Mouse (Mus musculus) granulocyte monocyte progenitor cell, adult 5-6 weeks (primary cell): ENCODE data around the gene Tsen54. TPM values are rescaled to one million over a fixed set of nuclear protein-coding genes. Genes with fewer than 3 reads are reported as not detected.
"Not testable (repeated sequence)": the region's sequence is repeated elsewhere in the genome, so short reads cannot be mapped to it uniquely, and the experiment has no call there.

Experiments used
- ATAC-seq: replicated peaks from 2 replicates; pipeline ENCODE4 v1.8.0; 2016; ENCODE audit warnings: mild to moderate bottlenecking, moderate TSS enrichment, inconsistent platforms; ENCODE audit not compliant: poor library complexity, severe bottlenecking
- total RNA-seq, 2 experiments: library from RNA; stranded (forward) in 1 of 2; stranded (reverse) in 1 of 2; fragments of 200-712, 200-1000 nt in 1 of 2; fragments of >200 nt in 1 of 2; fragmentation: Nextera tagmentation in 1 of 2; gene quantifications; 2 replicates each; pipeline ENCODE4 v1.2.3; 2014 to 2017

The Tsen54 gene
- total RNA-seq, 2 experiments from 2014 or later: 8.5 to 21.9 TPM

DNA sequence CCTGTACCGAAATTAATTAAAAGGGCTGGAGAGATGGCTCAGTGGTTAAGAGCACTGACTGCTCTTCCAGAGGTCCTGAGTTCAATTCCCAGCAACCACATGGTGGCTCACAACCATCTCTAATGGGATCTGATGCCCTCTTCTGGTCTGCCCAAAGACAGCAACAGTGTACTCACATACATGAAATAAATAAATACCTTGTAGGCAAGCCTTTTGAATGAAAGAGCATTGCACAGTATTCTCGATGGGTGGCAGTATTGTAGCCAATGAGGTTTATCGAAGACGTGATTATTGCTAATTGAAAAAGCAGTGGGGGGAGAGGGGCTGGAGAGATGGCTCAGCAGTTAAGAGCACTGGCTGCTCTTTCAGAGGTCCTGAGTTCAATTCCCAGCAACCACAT is 42.6 kb downstream of the Tsen54 start:
- not testable (repeated sequence) for ATAC-seq

DNA sequence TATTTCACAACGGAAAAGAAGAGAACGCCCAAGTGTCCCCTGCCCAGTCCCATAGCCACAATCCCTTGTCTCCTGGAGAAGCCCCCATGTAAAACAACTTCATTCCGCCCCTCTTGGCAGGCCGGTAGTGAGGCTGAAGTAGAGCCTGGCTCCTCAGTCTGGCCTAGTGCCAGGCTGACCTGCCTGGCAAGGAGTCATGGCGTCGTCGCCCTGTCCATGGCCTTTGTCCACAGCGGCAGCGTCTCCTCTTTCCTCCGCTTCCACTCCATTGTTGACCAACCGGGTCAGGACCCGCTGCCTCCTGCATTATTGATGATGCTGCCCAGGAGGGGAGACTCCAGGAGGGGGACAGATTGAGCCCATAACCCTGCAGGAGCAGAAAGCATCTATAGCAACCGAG is 43.4 kb downstream of the Tsen54 start:
- ATAC-seq: no peak

DNA sequence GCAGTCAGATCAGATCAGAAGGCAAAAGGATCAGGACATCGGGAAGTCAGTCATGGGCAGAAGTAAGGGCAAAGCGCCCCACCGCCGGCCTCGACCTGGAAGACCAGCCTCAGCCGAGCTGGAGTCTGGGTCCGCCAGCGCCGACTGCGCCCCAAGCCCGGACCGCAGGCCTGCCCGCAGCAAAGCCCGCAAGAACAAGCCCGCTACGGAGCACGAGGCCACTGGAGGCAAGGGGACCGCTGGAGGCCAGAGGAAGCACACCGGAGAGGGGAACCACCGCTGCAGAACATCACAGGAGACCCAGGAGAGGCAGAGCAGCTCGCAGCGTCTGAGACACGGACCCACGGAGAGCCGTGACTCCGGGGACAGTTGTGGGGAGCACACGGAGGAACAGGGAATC is 43.8 kb downstream of the Tsen54 start, which contains the start of gene Myo15b:
Myo15b (plus strand) TSS at position 53 of the 400 bp plus-strand sequence.
- ATAC-seq: no peak

DNA sequence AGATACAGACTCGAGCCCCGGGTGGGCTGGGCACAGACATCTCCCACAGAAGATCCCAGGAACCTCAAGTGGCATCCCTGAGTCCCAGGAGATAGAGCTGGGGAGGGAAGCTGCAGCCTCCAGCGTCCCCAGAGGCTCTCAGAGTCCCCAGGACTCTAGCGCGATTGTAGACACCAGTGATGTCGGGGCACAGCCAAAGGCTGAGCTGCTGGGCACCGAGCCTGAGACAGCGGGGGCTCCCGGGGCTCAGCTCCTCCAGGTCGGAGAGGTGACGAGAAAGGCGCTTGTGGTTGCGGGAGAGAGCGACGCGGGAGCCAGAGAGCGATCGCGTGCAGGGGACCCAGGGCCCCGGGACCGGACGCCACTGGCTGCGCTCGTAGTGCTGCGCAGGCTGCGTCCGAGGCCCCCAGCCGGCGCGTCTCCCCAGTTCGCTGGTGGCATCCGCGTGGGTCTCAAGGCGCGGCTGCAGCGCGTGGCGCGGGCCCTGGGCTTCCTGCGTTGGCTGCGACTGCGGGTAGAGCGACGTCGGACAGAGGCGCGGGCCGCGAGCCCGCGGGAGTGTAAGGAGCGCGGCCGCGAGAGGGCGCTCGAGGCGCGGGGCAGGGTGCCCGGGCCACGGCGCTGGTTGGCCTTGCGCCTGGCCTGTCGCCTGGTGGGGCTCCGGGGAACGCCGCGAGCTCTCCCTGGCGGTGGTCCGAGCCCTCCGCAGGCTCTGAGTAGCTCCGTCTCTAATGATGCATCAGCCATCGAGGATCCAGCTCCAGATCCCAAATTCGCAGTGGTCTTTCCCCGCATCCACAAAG is 44.8 kb downstream of the Tsen54 start:
- peak; percentile 89 for ATAC-seq

DNA sequence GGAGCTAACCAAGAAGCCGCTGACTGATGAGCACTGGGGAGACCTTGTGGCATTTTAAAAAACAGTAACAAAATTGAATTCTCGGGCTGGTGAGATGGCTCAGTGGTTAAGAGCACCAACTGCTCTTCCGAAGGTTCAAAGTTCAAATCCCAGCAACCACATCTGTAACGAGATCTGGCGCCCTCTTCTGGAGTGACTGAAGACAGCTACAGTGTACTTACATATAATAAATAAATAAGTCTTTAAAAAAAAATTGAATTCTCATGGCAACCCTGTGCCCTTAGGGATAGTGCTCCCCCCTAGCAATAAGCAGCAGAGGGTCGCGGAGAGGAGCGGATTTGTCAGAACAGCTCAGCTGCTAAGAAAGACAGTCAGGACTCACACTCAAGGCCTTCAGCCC is 49.4 kb downstream of the Tsen54 start:
- no peak for ATAC-seq

DNA sequence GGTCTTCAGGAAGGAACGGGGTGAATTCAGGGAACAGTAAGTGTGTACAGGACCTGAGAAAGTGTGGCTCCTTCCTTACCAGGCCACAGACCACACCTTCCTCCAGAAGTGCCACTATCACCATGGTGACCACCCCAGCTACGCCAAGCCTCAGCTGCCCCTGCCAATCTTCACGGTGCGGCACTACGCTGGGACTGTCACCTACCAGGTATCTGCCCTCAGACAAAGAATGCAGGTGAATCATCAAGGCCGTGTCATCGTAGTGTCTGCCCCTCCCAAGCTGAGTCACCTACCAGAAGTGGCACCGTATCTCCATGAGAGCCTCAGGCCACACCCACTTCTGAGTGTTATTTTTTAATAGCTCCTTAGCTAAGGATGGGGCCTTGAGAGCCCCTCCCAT is 54.9 kb downstream of the Tsen54 start:
- ATAC-seq: peak; percentile 69

DNA sequence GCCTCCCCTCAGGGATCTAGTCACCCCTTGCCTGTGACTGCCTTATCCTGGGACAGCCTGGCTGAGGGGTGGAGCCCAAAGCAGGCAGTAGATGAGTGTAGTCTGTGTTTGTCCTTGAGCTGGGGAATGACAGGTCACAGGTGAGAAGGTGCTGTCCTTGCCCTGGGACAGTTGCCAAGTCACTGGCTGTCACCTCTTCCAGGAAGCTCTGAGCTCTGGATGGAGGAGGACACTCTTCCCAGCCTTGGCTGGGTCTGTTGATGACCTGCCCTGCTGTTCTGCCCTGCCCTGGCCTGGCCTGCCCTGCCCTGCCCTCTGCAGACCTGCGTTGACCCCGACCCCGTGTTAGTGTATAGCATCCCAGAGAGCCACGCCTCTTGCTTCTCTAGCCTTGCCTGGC is 57.9 kb downstream of the Tsen54 start:
- ATAC-seq: no peak

Other genes with a start within 250 kb of the Tsen54 start
- gene Mrps7, start 210.8 kb upstream of the Tsen54 start, total RNA-seq (2014; fragmentation: Nextera tagmentation): 49.9 and 57.2 TPM in 2 replicates
- 46.9 and 63.8 TPM in 2 replicates for gene Mrps7, start 210.8 kb upstream of the Tsen54 start, total RNA-seq (2017)
- gene Gga3, start 210.7 kb upstream of the Tsen54 start, total RNA-seq (2014; fragmentation: Nextera tagmentation): 34.1 and 43.3 TPM in 2 replicates
- 28.2 and 31.8 TPM in 2 replicates for gene Gga3, start 210.7 kb upstream of the Tsen54 start, total RNA-seq (2017)
- gene Mif4gd, start 201.8 kb upstream of the Tsen54 start, total RNA-seq (2014; fragmentation: Nextera tagmentation): 18.9 and 32.1 TPM in 2 replicates
- 17.5 and 29.5 TPM in 2 replicates for gene Mif4gd, start 201.8 kb upstream of the Tsen54 start, total RNA-seq (2017)
- gene Slc25a19, start 186.4 kb upstream of the Tsen54 start, total RNA-seq (2014; fragmentation: Nextera tagmentation): 21.9 and 26.1 TPM in 2 replicates
- gene Slc25a19, start 186.4 kb upstream of the Tsen54 start, total RNA-seq (2017): 12.8 and 21.6 TPM in 2 replicates
- 106 and 112 TPM in 2 replicates for gene Grb2, start 106.1 kb upstream of the Tsen54 start, total RNA-seq (2014; fragmentation: Nextera tagmentation)
- gene Grb2, start 106.1 kb upstream of the Tsen54 start, total RNA-seq (2017): 40.4 and 56.0 TPM in 2 replicates
- 17.6 and 33.4 TPM in 2 replicates for gene Tmem94, start 49.3 kb upstream of the Tsen54 start, total RNA-seq (2014; fragmentation: Nextera tagmentation)
- 9.0 and 17.2 TPM in 2 replicates for gene Tmem94, start 49.3 kb upstream of the Tsen54 start, total RNA-seq (2017)
- gene Caskin2, start 1.1 kb upstream of the Tsen54 start, total RNA-seq (2014; fragmentation: Nextera tagmentation): 1.9 and 5.1 TPM in 2 replicates
- 1.7 and 3.5 TPM in 2 replicates for gene Caskin2, start 1.1 kb upstream of the Tsen54 start, total RNA-seq (2017)
- 4.2 and 11.3 TPM in 2 replicates for gene Llgl2, start 9.3 kb downstream of the Tsen54 start, total RNA-seq (2014; fragmentation: Nextera tagmentation)
- gene Llgl2, start 9.3 kb downstream of the Tsen54 start, total RNA-seq (2017): 2.8 and 4.1 TPM in 2 replicates
- 4.4 and 5.4 TPM in 2 replicates for gene Myo15b, start 43.7 kb downstream of the Tsen54 start, total RNA-seq (2014; fragmentation: Nextera tagmentation)
- gene Myo15b, start 43.7 kb downstream of the Tsen54 start, total RNA-seq (2017): 1.1 and 2.1 TPM in 2 replicates
- 7.1 and 10.4 TPM in 2 replicates for gene Smim5, start 85.2 kb downstream of the Tsen54 start, total RNA-seq (2014; fragmentation: Nextera tagmentation)
- gene Smim5, start 85.2 kb downstream of the Tsen54 start, total RNA-seq (2017): 3.5 and 7.8 TPM in 2 replicates
- gene Smim6, start 97.3 kb downstream of the Tsen54 start, total RNA-seq (2014; fragmentation: Nextera tagmentation): 0.88 and 2.3 TPM in 2 replicates
- 0.69 TPM in 1 of 2 replicates, not detected in the other for gene Smim6, start 97.3 kb downstream of the Tsen54 start, total RNA-seq (2017)
- gene Sap30bp, start 118.6 kb downstream of the Tsen54 start, total RNA-seq (2014; fragmentation: Nextera tagmentation): 20.4 and 44.5 TPM in 2 replicates
- gene Sap30bp, start 118.6 kb downstream of the Tsen54 start, total RNA-seq (2017): 145 and 211 TPM in 2 replicates
- 22.8 and 27.6 TPM in 2 replicates for gene Recql5, start 118.8 kb downstream of the Tsen54 start, total RNA-seq (2014; fragmentation: Nextera tagmentation)
- 18.9 and 19.3 TPM in 2 replicates for gene Recql5, start 118.8 kb downstream of the Tsen54 start, total RNA-seq (2017)
- gene Itgb4, start 160.0 kb downstream of the Tsen54 start, total RNA-seq (2014; fragmentation: Nextera tagmentation): not detected in 2 replicates
- gene Itgb4, start 160.0 kb downstream of the Tsen54 start, total RNA-seq (2017): not detected in 2 replicates
- 36.7 and 62.2 TPM in 2 replicates for gene Galk1, start 198.0 kb downstream of the Tsen54 start, total RNA-seq (2014; fragmentation: Nextera tagmentation)
- 41.3 and 52.3 TPM in 2 replicates for gene Galk1, start 198.0 kb downstream of the Tsen54 start, total RNA-seq (2017)
- gene H3f3b, start 213.2 kb downstream of the Tsen54 start, total RNA-seq (2014; fragmentation: Nextera tagmentation): 447 and 460 TPM in 2 replicates
- gene H3f3b, start 213.2 kb downstream of the Tsen54 start, total RNA-seq (2017): 931 and 1,017 TPM in 2 replicates
- 25.4 and 40.0 TPM in 2 replicates for gene Unk, start 215.6 kb downstream of the Tsen54 start, total RNA-seq (2014; fragmentation: Nextera tagmentation)
- 15.2 and 19.9 TPM in 2 replicates for gene Unk, start 215.6 kb downstream of the Tsen54 start, total RNA-seq (2017)